Mouse (Mus musculus): ENCODE measurements around the gene Sbno2.
"Not testable (repeated sequence)": the region's sequence is repeated elsewhere in the genome, so short reads cannot be mapped to it uniquely, and the experiment has no call there.

Sbno2 gene

DNA sequence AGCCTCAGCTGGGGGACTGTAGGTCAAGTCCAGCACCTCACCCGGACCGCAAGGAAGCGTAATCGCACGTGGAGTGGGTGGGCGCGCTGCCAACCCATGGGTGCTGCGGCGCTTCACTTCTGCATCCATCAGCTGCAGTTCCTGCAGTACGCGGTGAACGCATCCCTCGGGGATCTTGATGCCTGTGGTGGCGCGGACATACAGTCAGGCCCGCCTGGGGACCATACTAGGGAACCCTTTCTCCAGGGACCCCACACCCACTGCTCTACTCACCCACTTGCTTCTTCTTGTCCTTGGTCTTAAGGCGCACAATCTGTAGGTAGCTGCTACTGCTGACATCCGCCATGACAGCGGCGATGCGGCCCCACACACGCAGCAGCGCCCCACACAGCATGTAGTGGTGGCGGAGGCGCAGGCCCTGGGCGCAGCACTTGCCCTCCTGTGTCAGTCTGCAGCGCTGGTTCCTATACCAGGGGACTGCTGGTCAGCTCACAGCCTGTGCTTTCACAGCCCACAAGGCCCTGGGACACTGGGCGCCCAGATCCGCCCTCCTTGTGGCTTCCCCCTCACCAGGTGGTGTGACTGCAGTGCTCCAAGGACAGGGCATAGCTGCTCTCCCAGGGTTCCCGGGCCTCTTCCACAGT lies 47.6 kb downstream of the Sbno2 start:
- DNase-seq (ENCODE audit: low read depth, low spot score), result no peak

GRCm38 (mm10) chr10:80056976-80057682 lies 48.2 kb downstream of the Sbno2 start:
- DNase-seq (ENCODE audit: low read depth, low spot score), result no peak

DNA sequence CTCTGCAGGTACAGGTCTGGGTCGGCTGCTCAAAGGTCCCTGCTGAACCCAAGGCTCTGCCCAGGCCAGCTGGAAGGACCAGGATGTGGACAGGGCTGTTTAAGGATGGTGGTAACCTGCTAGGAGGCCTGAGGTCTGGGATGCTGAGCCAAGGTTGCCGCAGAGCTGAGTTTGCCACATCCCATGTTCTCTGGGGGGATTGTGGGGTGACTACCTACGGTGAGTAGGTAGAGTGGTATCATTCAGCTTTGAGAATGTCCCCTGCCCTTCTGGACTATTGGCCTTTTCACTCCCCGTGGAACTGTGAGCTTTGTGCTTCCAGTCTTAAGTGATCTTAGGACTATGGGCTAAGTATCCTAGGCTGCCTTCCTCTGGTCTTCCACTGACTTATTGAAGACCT lies 48.9 kb downstream of the Sbno2 start:
- no peak for DNase-seq (ENCODE audit: low read depth, low spot score)

DNA sequence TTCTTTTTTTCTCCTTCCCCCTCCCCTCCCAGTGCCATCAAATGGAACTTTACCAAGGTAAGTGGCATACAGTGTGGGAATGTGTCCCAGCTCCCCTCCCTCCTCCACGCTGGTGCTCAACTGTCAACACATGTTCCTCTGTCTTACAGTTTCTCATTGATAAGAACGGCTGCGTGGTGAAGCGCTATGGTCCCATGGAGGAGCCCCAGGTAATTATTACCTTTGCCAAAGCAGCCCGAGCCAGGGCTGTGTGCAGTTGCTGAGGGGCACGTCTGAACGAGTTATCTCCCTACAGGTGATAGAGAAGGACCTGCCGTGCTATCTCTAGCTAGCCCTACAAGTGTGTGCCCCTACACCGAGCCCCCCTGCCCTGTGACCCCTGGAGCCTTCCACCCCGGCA lies 49.5 kb downstream of the Sbno2 start:
- no peak for DNase-seq (ENCODE audit: low read depth, low spot score)

DNA sequence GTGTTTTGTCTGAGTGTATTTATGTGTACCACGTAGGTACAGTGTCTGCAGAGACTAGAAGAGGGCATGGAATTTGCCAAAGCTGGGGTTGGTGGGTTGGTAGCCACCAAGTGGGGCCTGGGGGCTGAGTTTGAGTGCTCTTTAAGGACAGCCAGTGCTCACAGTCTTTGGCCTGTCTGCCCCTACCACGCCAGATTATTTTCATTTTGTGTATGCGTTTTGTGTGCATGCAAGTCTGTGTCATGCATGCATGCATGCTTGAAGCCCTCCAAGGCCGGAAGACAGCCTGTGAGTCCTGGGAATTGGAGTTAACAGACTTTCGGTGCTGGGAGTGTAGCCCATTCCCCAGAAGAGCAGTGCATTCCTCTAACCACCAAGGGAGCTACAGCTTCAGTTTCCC lies 50.0 kb downstream of the Sbno2 start:
- DNase-seq (ENCODE audit: low read depth, low spot score), result no peak

GRCm38 (mm10) chr10:80054911-80055310 lies 50.5 kb downstream of the Sbno2 start:
- DNase-seq (ENCODE audit: low read depth, low spot score), result not testable (repeated sequence)

GRCm38 (mm10) chr10:80053831-80054815 lies 51.2 kb downstream of the Sbno2 start:
- DNase-seq (ENCODE audit: low read depth, low spot score), result peak; percentile 65

- peak; percentile 100 for DNase-seq (ENCODE audit: low read depth, low spot score)
These were observed 52.1 kb downstream of the Sbno2 start for GRCm38 (mm10) chr10:80053259-80053780.

DNA sequence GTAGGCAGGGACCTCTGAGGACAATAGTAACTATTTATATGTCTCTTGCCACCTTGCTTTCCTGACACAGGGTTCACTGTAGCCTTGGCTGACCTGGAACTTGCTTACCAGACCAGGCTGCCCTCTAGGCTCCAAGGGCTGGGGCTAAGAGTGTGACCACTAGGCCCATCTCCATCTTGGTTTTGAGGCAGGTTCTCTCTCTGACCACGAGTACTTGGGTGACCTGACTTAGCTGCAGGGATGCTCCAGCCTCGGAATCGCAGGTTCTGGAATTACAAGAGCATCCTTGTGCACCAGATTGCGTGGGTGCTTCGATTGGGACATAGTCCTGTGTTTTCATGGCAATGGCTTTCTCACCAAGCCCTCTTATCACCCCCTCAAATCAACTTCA lies 53.0 kb downstream of the Sbno2 start:
- no peak for DNase-seq (ENCODE audit: low read depth, low spot score)

DNA sequence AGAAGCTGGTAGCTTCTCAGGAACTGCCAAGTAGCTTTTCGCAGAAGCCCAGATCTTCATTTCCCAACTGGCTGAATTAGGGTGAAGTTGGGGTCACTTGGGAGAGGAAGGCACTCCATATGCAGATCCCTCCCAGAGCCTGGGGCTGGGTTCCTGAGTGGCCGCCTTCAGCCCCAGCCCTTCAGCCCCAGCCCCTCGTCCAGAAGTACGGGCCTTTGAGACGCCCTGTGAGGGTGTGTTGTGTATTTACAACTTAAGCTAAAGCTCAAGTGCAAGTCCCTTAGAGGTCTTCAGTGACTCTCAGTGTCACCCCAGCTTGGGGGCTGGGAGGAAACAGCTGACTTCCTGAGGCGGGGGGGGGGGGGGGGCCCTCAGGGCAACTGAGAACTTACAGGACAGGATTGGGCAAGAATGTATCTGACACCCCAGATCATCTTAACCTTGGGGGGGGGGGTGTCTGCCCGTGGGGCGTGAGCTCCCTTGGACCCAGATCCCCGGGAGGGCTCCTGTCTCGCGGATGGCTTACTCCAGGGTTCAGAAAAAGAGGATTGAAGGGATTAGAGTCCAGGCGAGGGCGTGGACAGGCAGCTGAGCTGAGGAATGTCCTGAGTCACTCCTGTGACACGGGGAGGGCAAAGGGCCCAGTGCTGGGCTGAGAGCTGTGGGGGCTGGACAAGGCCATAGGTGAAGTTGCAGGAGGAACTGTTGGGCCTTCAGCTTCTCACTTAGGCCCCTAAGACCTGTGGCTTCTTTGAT lies 53.6 kb downstream of the Sbno2 start:
- no peak for DNase-seq (ENCODE audit: low read depth, low spot score)

DNA sequence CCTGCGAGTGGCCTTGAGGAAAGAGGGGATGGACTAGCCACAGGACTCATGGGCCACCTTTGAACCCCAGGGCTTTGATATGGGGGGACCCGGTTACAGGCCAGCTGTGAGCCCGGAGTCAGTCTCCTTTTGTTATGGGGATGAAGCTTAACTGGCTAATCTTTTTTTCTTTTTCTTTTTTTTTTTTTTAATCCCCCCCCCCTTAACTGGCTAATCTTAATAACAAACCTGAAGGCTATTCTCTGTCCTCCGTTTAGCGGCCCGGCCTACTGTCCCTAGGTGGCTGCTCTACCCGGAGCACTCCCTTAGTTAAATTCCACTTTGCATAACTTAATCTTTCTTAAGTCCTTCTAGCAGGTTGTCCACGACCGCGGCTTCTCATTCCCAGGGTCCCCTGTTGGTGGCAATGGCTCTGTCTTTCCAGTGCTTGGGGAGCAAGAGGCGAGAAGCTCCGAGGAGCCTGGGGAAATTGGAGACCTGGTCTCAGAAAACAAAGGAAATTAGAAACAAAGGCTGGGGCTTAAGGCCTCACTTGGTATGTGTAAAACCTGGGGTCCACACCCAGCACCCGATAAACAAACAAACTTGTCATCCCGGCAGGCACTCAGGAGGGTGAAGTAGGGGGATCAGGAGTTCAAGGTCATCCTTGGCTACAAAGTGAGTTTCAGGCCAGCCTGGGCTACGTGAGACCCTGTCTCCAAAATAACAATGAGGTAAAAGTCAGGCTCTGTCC lies 54.3 kb downstream of the Sbno2 start:
- DNase-seq (ENCODE audit: low read depth, low spot score), result no peak

GRCm38 (mm10) chr10:80050244-80050643 lies 55.1 kb downstream of the Sbno2 start:
- DNase-seq (ENCODE audit: low read depth, low spot score), result no peak

DNA sequence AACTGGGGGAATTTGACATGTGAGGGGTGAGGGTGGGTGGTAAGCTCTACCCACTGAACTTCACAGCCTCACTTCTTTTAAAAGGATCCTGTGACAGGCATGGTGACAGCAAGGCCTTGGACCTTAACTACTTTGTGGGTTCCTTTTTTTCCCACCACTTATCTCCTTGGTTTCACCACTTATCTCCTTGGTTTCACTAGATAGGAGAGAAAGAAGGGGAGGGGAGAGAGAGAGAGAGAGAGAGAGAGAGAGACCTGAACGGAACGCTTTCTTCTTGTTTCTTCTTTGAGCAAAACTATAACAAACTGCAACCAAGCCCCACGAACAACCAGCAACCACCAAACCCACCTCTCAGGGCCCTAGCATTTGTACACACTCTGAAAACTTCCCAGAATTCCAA lies 56.5 kb downstream of the Sbno2 start:
- DNase-seq (ENCODE audit: low read depth, low spot score), result no peak

- no peak for DNase-seq (ENCODE audit: low read depth, low spot score)
These were observed 57.0 kb downstream of the Sbno2 start for GRCm38 (mm10) chr10:80048396-80048795.

GRCm38 (mm10) chr10:80047041-80047565 lies 58.3 kb downstream of the Sbno2 start, which contains the start of gene Gpx4:
Gene Gpx4, plus strand, starts transcription at chr10:80047166.
- no peak for DNase-seq (ENCODE audit: low read depth, low spot score)

DNA sequence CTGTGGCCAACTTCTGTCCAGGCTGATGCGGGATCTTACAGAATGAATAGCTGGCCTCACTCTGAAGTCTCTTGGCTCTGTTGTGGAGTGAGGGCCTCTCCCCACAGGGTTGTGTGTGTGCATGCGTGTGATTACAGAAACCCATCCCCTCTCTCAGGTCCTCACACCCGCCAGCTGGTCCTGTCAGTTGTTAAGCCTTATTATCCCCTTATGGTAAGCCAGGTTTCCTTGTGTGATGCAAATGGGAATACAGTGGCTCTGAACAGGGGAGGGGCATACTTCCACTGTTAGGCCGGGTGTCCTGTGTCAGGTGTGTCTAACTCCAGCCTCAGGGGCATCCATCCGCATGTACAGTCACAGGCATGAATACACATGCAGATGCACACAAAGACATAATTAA lies 59.6 kb downstream of the Sbno2 start:
- DNase-seq (ENCODE audit: low read depth, low spot score), result no peak

- DNase-seq (ENCODE audit: low read depth, low spot score), result not testable (repeated sequence)
These were observed 60.0 kb downstream of the Sbno2 start for GRCm38 (mm10) chr10:80045364-80045763.

- DNase-seq (ENCODE audit: low read depth, low spot score), result no peak
These were observed 61.3 kb downstream of the Sbno2 start for GRCm38 (mm10) chr10:80044087-80044486.

- DNase-seq (ENCODE audit: low read depth, low spot score), result not testable (repeated sequence)
These were observed 63.8 kb downstream of the Sbno2 start for GRCm38 (mm10) chr10:80041409-80042060.

GRCm38 (mm10) chr10:80039559-80039979 lies 65.8 kb downstream of the Sbno2 start, which contains the start of gene Polr2e:
Gene Polr2e, minus strand, starts transcription at chr10:80039795.
- DNase-seq (ENCODE audit: low read depth, low spot score), result peak; percentile 96
